Mouse (Mus musculus): ENCODE data around the gene Gsx1.

GRCm38 (mm10) chr5:147174046-147174445 is 14.4 kb upstream of the Gsx1 start:
- TF ChIP-seq CTCF (IDR thresholded peaks at IDR 0.05; ENCODE audit: low read depth) (no peak), EP300 (IDR thresholded peaks at IDR 0.05; ENCODE audit: low read depth) (no peak)

Data from liver, embryonic 14.5 days (tissue).